Mouse (Mus musculus): ENCODE data around the gene Insr. TPM values are rescaled to one million over a fixed set of nuclear protein-coding genes. Genes with fewer than 3 reads are reported as not detected.
A peak's percentile ranks its signal among the peaks of the same experiment; 100 is the strongest.
"Not testable (repeated sequence)": the region's sequence is repeated elsewhere in the genome, so short reads cannot be mapped to it uniquely, and the experiment has no call there.

Gene Insr
- 7.3 and 24.6 TPM in 2 replicates for polyA plus RNA-seq (2011; ENCODE audit: insufficient read depth, insufficient read length, low replicate concordance, missing spikeins)

- WGBS: under 1% methylated on average over 61 of the region's 61 CpGs
- peaks cover 4% of the 10 kb centered on the region for H3K4me1 ChIP-seq (ENCODE audit: control insufficient read depth, insufficient read depth, low read length)
- peak within 1 kb of the TSS; percentile 94 for H3K27ac ChIP-seq (ENCODE audit: control insufficient read depth, insufficient read depth, low read depth, low read length, poor library complexity)
- peak within 1 kb of the TSS; percentile 98 for H3K4me3 ChIP-seq (replicated peaks; ENCODE audit: control insufficient read depth, low read depth, low read length)
- peak; percentile 79 for TF ChIP-seq POLR2A (IDR thresholded peaks at IDR 0.05; ENCODE audit: borderline replicate concordance, control insufficient read depth, low read depth, low read length)
- TF ChIP-seq CTCF (IDR thresholded peaks at IDR 0.05; ENCODE audit: control insufficient read depth, insufficient read depth, low read length): no peak; the same call in 1 of the 2 replicates
Observed at GRCm38 (mm10) chr8:3278934-3279720, at the start of gene Insr. Gene Insr (minus strand): TSS chr8:3279617.

DNA sequence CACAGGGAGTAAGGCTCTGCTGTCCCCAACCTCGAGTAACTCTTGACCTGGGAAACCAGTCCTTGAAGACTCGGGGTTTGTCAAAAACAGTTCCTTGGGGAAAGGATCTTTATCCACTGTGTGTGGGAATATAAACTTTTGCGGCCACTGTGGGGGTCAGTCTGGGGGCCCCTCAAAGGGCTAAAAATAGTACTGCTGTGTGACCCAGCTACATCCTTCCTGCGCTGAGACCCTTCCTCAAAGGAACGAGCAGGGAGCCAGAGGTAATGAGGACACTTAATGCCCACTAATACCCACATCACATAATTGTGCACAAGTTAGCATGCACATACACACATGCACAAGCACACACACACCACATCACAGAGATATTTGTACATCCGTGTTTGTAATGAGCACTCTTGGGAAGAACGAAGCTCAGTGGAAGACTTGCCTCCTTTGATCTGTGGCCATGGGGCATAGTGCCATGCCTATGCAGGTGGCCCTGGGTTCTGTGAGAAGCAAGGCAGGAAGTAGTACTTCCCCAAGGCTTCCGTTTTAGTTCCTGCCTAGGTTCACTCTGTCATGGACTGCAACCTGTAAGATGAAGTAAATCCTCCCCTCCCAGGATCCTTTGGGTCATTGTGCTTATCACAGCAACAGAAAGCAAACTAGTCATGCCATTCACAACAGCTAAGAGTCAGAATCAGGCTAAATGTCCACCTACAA is 48.3 kb upstream of the Insr start:
- Histone ChIP-seq H3K4me3 (replicated peaks; ENCODE audit: control insufficient read depth, low read depth, low read length) (no peak overlapping the region), H3K27ac (ENCODE audit: control insufficient read depth, insufficient read depth, low read depth, low read length, poor library complexity) (peak overlapping the region; percentile 56), H3K4me1 (ENCODE audit: control insufficient read depth, insufficient read depth, low read length) (peaks cover 6% of the 10 kb centered on the region)
- TF ChIP-seq POLR2A (IDR thresholded peaks at IDR 0.05; ENCODE audit: borderline replicate concordance, control insufficient read depth, low read depth, low read length) (no peak), CTCF (IDR thresholded peaks at IDR 0.05; ENCODE audit: control insufficient read depth, insufficient read depth, low read length) (no peak)
- WGBS: 6% methylated on average over 8 of the region's 8 CpGs

DNA sequence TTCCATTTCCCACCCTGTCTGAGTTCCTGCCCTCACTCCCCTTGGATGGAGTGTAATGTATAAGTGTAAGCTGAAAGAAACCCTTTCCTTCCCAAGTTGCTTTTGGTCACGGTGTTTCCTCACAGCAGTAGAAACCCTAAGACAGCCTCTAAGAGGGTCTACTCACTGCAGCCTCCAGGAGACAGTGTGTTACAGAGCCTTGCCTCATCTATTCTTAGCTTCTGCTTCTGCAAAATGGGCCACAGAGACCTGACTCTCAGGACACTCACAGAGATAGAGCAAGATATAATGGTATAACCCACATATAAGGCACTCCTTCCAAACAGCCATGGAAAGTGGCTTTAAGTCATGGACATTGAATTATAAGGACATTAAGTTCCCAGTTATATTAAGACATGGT is 47.6 kb upstream of the Insr start:
- peaks cover 6% of the 10 kb centered on the region for H3K4me1 ChIP-seq (ENCODE audit: control insufficient read depth, insufficient read depth, low read length)
- no peak for TF ChIP-seq CTCF (IDR thresholded peaks at IDR 0.05; ENCODE audit: control insufficient read depth, insufficient read depth, low read length)
- no peak for TF ChIP-seq POLR2A (IDR thresholded peaks at IDR 0.05; ENCODE audit: borderline replicate concordance, control insufficient read depth, low read depth, low read length)

GRCm38 (mm10) chr8:3324253-3324652 is 44.8 kb upstream of the Insr start:
- 47% methylated on average over 2 of the region's 2 CpGs for WGBS
- Histone ChIP-seq H3K27ac (ENCODE audit: control insufficient read depth, insufficient read depth, low read depth, low read length, poor library complexity) (no peak overlapping the region), H3K4me3 (replicated peaks; ENCODE audit: control insufficient read depth, low read depth, low read length) (no peak overlapping the region), H3K4me1 (ENCODE audit: control insufficient read depth, insufficient read depth, low read length) (peaks cover 6% of the 10 kb centered on the region)
- TF ChIP-seq CTCF (IDR thresholded peaks at IDR 0.05; ENCODE audit: control insufficient read depth, insufficient read depth, low read length): no peak
- TF ChIP-seq POLR2A (IDR thresholded peaks at IDR 0.05; ENCODE audit: borderline replicate concordance, control insufficient read depth, low read depth, low read length): no peak

More for the DNA sequence above, 47.6 kb upstream of the Insr start:
- no peak overlapping the region for H3K4me3 ChIP-seq (replicated peaks; ENCODE audit: control insufficient read depth, low read depth, low read length)
- WGBS: 8% methylated on average over 1 of the region's 1 CpGs
- peak overlapping the region; percentile 56 for H3K27ac ChIP-seq (ENCODE audit: control insufficient read depth, insufficient read depth, low read depth, low read length, poor library complexity)

DNA sequence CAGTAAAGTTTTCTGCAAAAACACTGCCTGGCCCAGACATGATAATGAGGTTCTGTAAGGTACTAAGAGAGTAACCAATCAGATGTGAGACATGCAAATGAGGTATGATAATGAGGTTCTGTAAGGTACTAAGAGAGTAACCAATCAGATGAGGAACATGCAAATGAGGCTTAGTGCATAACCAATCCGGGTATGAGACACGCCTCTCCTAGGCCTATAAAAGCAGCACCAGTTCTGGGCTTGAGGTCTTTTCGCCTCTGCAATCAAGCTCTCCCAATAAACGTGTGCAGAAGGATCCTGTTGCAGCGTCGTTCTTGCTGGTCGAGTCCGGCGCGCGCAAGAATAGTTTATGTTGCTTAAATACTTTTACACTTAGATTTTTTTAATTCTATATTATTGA is 39.9 kb upstream of the Insr start:
- not testable (repeated sequence) for H3K4me1 ChIP-seq (ENCODE audit: control insufficient read depth, insufficient read depth, low read length); H3K4me3 ChIP-seq (replicated peaks; ENCODE audit: control insufficient read depth, low read depth, low read length); H3K27ac ChIP-seq (ENCODE audit: control insufficient read depth, insufficient read depth, low read depth, low read length, poor library complexity)
- 83% methylated on average over 11 of the region's 11 CpGs for WGBS

GRCm38 (mm10) chr8:3316585-3316984 is 37.2 kb upstream of the Insr start:
- no peak overlapping the region for H3K4me3 ChIP-seq (replicated peaks; ENCODE audit: control insufficient read depth, low read depth, low read length)
- no peak for TF ChIP-seq POLR2A (IDR thresholded peaks at IDR 0.05; ENCODE audit: borderline replicate concordance, control insufficient read depth, low read depth, low read length)
- no peak for TF ChIP-seq CTCF (IDR thresholded peaks at IDR 0.05; ENCODE audit: control insufficient read depth, insufficient read depth, low read length)
- WGBS: 88% methylated on average over 5 of the region's 5 CpGs
- no peaks in the 10 kb centered on the region; the same call in 1 of the 2 replicates for H3K4me1 ChIP-seq (ENCODE audit: control insufficient read depth, insufficient read depth, low read length)
- no peak overlapping the region for H3K27ac ChIP-seq (ENCODE audit: control insufficient read depth, insufficient read depth, low read depth, low read length, poor library complexity)

GRCm38 (mm10) chr8:3314345-3314744 is 34.9 kb upstream of the Insr start:
- TF ChIP-seq CTCF (IDR thresholded peaks at IDR 0.05; ENCODE audit: control insufficient read depth, insufficient read depth, low read length) (no peak), POLR2A (IDR thresholded peaks at IDR 0.05; ENCODE audit: borderline replicate concordance, control insufficient read depth, low read depth, low read length) (no peak)
- Histone ChIP-seq H3K4me3 (replicated peaks; ENCODE audit: control insufficient read depth, low read depth, low read length) (no peak overlapping the region), H3K27ac (ENCODE audit: control insufficient read depth, insufficient read depth, low read depth, low read length, poor library complexity) (no peak overlapping the region), H3K4me1 (ENCODE audit: control insufficient read depth, insufficient read depth, low read length) (no peaks in the 10 kb centered on the region; the same call in 1 of the 2 replicates)
- 66% methylated on average over 2 of the region's 2 CpGs for WGBS

DNA sequence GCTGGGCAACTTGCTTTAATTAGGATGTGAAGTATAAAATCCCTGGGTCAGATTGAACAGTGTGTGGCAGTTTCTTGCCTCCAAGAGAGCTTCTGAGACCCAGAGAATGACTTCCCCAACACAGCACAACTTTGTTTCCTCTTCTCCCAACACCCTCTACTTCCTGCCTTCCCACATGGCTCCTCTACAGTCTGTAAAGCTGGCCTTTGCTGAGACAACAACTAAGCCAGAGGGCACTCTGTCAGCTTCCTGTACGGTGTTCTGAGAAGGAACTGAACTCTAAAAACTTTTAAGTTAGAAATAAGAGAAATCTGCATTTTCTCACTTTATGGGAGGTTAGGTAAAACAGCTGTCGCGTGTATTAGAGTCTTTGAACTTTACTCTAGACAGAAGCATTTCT is 34.4 kb upstream of the Insr start:
- no peak for TF ChIP-seq CTCF (IDR thresholded peaks at IDR 0.05; ENCODE audit: control insufficient read depth, insufficient read depth, low read length)
- no peak for TF ChIP-seq POLR2A (IDR thresholded peaks at IDR 0.05; ENCODE audit: borderline replicate concordance, control insufficient read depth, low read depth, low read length)
- no peak overlapping the region for H3K4me3 ChIP-seq (replicated peaks; ENCODE audit: control insufficient read depth, low read depth, low read length)
- 20% methylated on average over 3 of the region's 3 CpGs for WGBS
- H3K27ac ChIP-seq (ENCODE audit: control insufficient read depth, insufficient read depth, low read depth, low read length, poor library complexity): no peak overlapping the region
- no peaks in the 10 kb centered on the region; the same call in 1 of the 2 replicates for H3K4me1 ChIP-seq (ENCODE audit: control insufficient read depth, insufficient read depth, low read length)

DNA sequence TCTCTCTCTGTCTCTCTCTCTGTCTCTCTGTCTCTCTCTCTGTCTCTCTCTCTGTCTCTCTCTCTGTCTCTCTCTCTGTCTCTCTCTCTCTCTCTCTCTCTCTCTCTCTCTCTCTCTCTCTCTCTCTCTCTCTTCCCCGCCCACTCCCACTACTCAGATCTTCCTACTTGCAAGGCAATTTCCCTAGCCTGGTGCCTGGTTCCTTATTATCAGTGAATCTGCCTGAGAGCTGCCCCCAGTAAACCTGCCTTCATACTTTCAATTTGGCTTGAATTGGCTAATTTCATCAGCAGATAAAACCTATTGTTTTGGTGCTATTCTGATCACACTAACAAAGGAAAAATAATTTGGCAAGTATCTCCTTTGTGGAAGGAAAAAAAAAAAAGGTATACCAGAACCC is 34.0 kb upstream of the Insr start:
- not testable (repeated sequence) for H3K4me3 ChIP-seq (replicated peaks; ENCODE audit: control insufficient read depth, low read depth, low read length); H3K4me1 ChIP-seq (ENCODE audit: control insufficient read depth, insufficient read depth, low read length); H3K27ac ChIP-seq (ENCODE audit: control insufficient read depth, insufficient read depth, low read depth, low read length, poor library complexity)
- WGBS: 52% methylated on average over 1 of the region's 1 CpGs

All from bone marrow, adult 2 months (tissue).